Mouse (Mus musculus): ENCODE measurements around the gene Ide. TPM values are rescaled to one million over a fixed set of nuclear protein-coding genes. Genes with fewer than 3 reads are reported as not detected.
"Not testable (repeated sequence)": the region's sequence is repeated elsewhere in the genome, so short reads cannot be mapped to it uniquely, and the experiment has no call there.

The Ide gene
- total and polyA plus RNA-seq, 3 experiments: 32.6 to 87.5 (median 76.8) TPM

- not testable (repeated sequence) for H3K27me3 ChIP-seq (ENCODE audit: control insufficient read depth in 1 of 2, insufficient read depth in 2 of 2, low read length in 2 of 2); H3K79me2 ChIP-seq (ENCODE audit: control insufficient read depth, insufficient read depth, low read length, poor library complexity); H3K9me3 ChIP-seq (replicated peaks; ENCODE audit: insufficient read depth, low read length); H3K27ac ChIP-seq (ENCODE audit: control insufficient read depth, low read depth, low read length); H3K9ac ChIP-seq (ENCODE audit: control insufficient read depth, low read depth, low read length, poor library complexity, severe bottlenecking)
- DNase-seq (ENCODE audit: low read depth, low spot score): peak; percentile 83
- H3K4me3 ChIP-seq (ENCODE audit: control insufficient read depth in 1 of 2, insufficient read depth in 1 of 2, low read depth in 2 of 2, low read length in 2 of 2): peak overlapping the region in 1 of 2 experiments; percentile 28; a peak in 1 of 4 replicates
- peaks cover 0 to 18% of the 10 kb centered on the region in 2 experiments; a peak in 2 of 4 replicates for H3K36me3 ChIP-seq (ENCODE audit: control insufficient read depth in 1 of 2, insufficient read depth in 2 of 2, low read length in 2 of 2)
- H3K4me1 ChIP-seq (ENCODE audit: control insufficient read depth in 1 of 2, insufficient read depth in 2 of 2, low read length in 2 of 2): peaks cover 16 to 23% of the 10 kb centered on the region in 2 experiments
- TF ChIP-seq MYB (IDR thresholded peaks at IDR 0.05; ENCODE audit: low read depth, low read length): peak; percentile 49
- TF ChIP-seq TAL1 (IDR thresholded peaks at IDR 0.05; ENCODE audit: low read length): peak; percentile 90
- peak; percentile 52; the same call in 1 of the 2 replicates for TF ChIP-seq BHLHE40 (IDR thresholded peaks at IDR 0.05; ENCODE audit: borderline replicate concordance, low read depth, low read length)
- TF ChIP-seq KAT2A (conservative IDR thresholded peaks at IDR 0.05; ENCODE audit: low read depth, low read length): 0 out of 2 replicates have a peak, but pooled peaks have one; percentile 15
- TF ChIP-seq SIN3A (IDR thresholded peaks at IDR 0.05; ENCODE audit: low read length): peak; percentile 58
- 0 out of 2 replicates have a peak, but pooled peaks have one; percentile 33 for TF ChIP-seq ELF1 (IDR thresholded peaks at IDR 0.05; ENCODE audit: low read depth, low read length)
- TF ChIP-seq EP300 (IDR thresholded peaks at IDR 0.05; ENCODE audit: low read depth in 1 of 2, low read length in 2 of 2): peak; percentile 82 to 85
- peak; percentile 62 for TF ChIP-seq MXI1 (IDR thresholded peaks at IDR 0.05; ENCODE audit: low read depth, low read length)
- peak; percentile 93 for TF ChIP-seq ETS1 (IDR thresholded peaks at IDR 0.05; ENCODE audit: low read depth, low read length)
- peak; percentile 94 for TF ChIP-seq ZNF384 (IDR thresholded peaks at IDR 0.05; ENCODE audit: low read depth, low read length)
- TF ChIP-seq MAZ (IDR thresholded peaks at IDR 0.05; ENCODE audit: low read depth, low read length): peak; percentile 36; the same call in 1 of the 2 replicates
- TF ChIP-seq MAX (IDR thresholded peaks at IDR 0.05; ENCODE audit: low read length): peak; percentile 38; the same call in 1 of the 2 replicates
- peak; percentile 96 for TF ChIP-seq TCF12 (IDR thresholded peaks at IDR 0.05; ENCODE audit: low read depth, low read length)
- peak; percentile 53 for TF ChIP-seq RCOR1 (IDR thresholded peaks at IDR 0.05; ENCODE audit: low read depth, low read length)
- peak; percentile 82 for TF ChIP-seq GATA1 (IDR thresholded peaks at IDR 0.05; ENCODE audit: low read depth, low read length)
- TF ChIP-seq MYC (IDR thresholded peaks at IDR 0.05; ENCODE audit: low read depth, low read length): 0 out of 2 replicates have a peak, but pooled peaks have one; percentile 36
Measured at GRCm38 (mm10) chr19:37232598-37232997, 105.1 kb downstream of the Ide start.

GRCm38 (mm10) chr19:37225197-37225862, 112.3 kb downstream of the Ide start:
- TF ChIP-seq UBTF (IDR thresholded peaks at IDR 0.05; ENCODE audit: borderline replicate concordance, insufficient read depth, low read depth, low read length): no peak
- no peak for TF ChIP-seq E2F4 (IDR thresholded peaks at IDR 0.05; ENCODE audit: borderline replicate concordance, low read depth, low read length)
- no peak for TF ChIP-seq MAFK (IDR thresholded peaks at IDR 0.05; ENCODE audit: borderline replicate concordance, low read depth, low read length)
- peak; percentile 25; the same call in 1 of the 2 replicates for TF ChIP-seq RCOR1 (IDR thresholded peaks at IDR 0.05; ENCODE audit: low read depth, low read length)
- no peak for TF ChIP-seq SMC3 (IDR thresholded peaks at IDR 0.05; ENCODE audit: low read depth, low read length)
- no peak for TF ChIP-seq CHD2 (IDR thresholded peaks at IDR 0.05; ENCODE audit: low read length)
- no peak for TF ChIP-seq HCFC1 (IDR thresholded peaks at IDR 0.05; ENCODE audit: low read depth, low read length)
- 0 out of 2 replicates have a peak, but pooled peaks have one; percentile 36 for TF ChIP-seq ZNF384 (IDR thresholded peaks at IDR 0.05; ENCODE audit: low read depth, low read length)
- TF ChIP-seq MAZ (IDR thresholded peaks at IDR 0.05; ENCODE audit: low read depth, low read length): no peak
- TF ChIP-seq NRF1 (IDR thresholded peaks at IDR 0.05; ENCODE audit: insufficient read depth, low read depth, low read length, poor library complexity, severe bottlenecking): no peak
- no peak for TF ChIP-seq BHLHE40 (IDR thresholded peaks at IDR 0.05; ENCODE audit: borderline replicate concordance, low read depth, low read length)
- no peak for TF ChIP-seq KAT2A (conservative IDR thresholded peaks at IDR 0.05; ENCODE audit: low read depth, low read length)
- TF ChIP-seq POLR2AphosphoS2 (IDR thresholded peaks at IDR 0.05; ENCODE audit: low read length): no peak
- TF ChIP-seq EP300 (IDR thresholded peaks at IDR 0.05; ENCODE audit: low read depth in 1 of 2, low read length in 2 of 2): peak; percentile 48 to 54; a peak in 3 of 4 replicates
- peak; percentile 69; the same call in 1 of the 2 replicates for TF ChIP-seq TCF12 (IDR thresholded peaks at IDR 0.05; ENCODE audit: low read depth, low read length)
- no peak for TF ChIP-seq ZMIZ1 (IDR thresholded peaks at IDR 0.05; ENCODE audit: low read depth, low read length)
- no peak for TF ChIP-seq RAD21 (IDR thresholded peaks at IDR 0.05; ENCODE audit: low read depth, low read length)
- no peak for TF ChIP-seq JUND (IDR thresholded peaks at IDR 0.05; ENCODE audit: low read depth, low read length)
- TF ChIP-seq GATA1 (IDR thresholded peaks at IDR 0.05; ENCODE audit: low read depth, low read length): peak; percentile 55

More at GRCm38 (mm10) chr19:37225197-37225862, 112.3 kb downstream of the Ide start:
- Histone ChIP-seq H3K36me3 (ENCODE audit: control insufficient read depth in 1 of 2, insufficient read depth in 2 of 2, low read length in 2 of 2) (peaks cover 2 to 11% of the 10 kb centered on the region in 2 experiments; a peak in 2 of 4 replicates), H3K79me2 (ENCODE audit: control insufficient read depth, insufficient read depth, low read length, poor library complexity) (no peaks in the 10 kb centered on the region), H3K27me3 (ENCODE audit: control insufficient read depth in 1 of 2, insufficient read depth in 2 of 2, low read length in 2 of 2) (no peaks in the 10 kb centered on the region), H3K4me1 (ENCODE audit: control insufficient read depth in 1 of 2, insufficient read depth in 2 of 2, low read length in 2 of 2) (peaks cover 5 to 7% of the 10 kb centered on the region in 2 experiments), H3K9ac (ENCODE audit: control insufficient read depth, low read depth, low read length, poor library complexity, severe bottlenecking) (no peak overlapping the region), H3K27ac (ENCODE audit: control insufficient read depth, low read depth, low read length) (no peak overlapping the region), H3K4me3 (ENCODE audit: control insufficient read depth in 1 of 2, insufficient read depth in 1 of 2, low read depth in 2 of 2, low read length in 2 of 2) (no peak overlapping the region), H3K9me3 (replicated peaks; ENCODE audit: insufficient read depth, low read length) (no peaks in the 10 kb centered on the region)
- DNase-seq (ENCODE audit: low read depth, low spot score): peak; percentile 57
